Mouse (Mus musculus) bone marrow, adult 2 months (tissue): ENCODE results near the gene A630010A05Rik. TPM values are rescaled to one million over a fixed set of nuclear protein-coding genes. Genes with fewer than 3 reads are reported as not detected.
"Not testable (repeated sequence)": the region's sequence is repeated elsewhere in the genome, so short reads cannot be mapped to it uniquely, and the experiment has no call there.

ENCODE experiments used
- H3K27ac ChIP-seq: fragments of 200-500 bp; 2 replicates; pipeline ENCODE4 v1.5.1; 2012; ENCODE audit warnings: low read depth, mild to moderate bottlenecking, control low read depth, inconsistent platforms, low read length; ENCODE audit not compliant: control insufficient read depth, poor library complexity, insufficient read depth
- H3K4me1 ChIP-seq: fragments of 200-500 bp; 2 replicates; pipeline ENCODE4 v1.6.1; 2011; ENCODE audit warnings: low read length; ENCODE audit not compliant: control insufficient read depth, insufficient read depth
- H3K4me3 ChIP-seq: fragments of 200-500 bp; replicated peaks from 2 replicates; pipeline ENCODE3; 2011; ENCODE audit warnings: mild to moderate bottlenecking, low read depth, low read length, control low read depth; ENCODE audit not compliant: control insufficient read depth
- CTCF ChIP-seq: fragments of 200-500 bp; IDR thresholded peaks from 2 replicates; pipeline ENCODE4 v1.5.1; 2011; ENCODE audit warnings: low read length, control low read depth; ENCODE audit not compliant: control insufficient read depth, insufficient read depth
- POLR2A ChIP-seq: fragments of 200-500 bp; IDR thresholded peaks from 2 replicates; pipeline ENCODE4 v1.6.1; 2011; ENCODE audit warnings: low read depth, mild to moderate bottlenecking, control low read depth, low read length, borderline replicate concordance; ENCODE audit not compliant: control insufficient read depth
- WGBS: fragments of 180-500 bp; shearing (Covaris S2); methylation state at CpG from one replicate; pipeline ENCODE4 v1.1.7; 2018; 5-methylcytosine and 5-hydroxymethylcytosine counted together
- polyA plus RNA-seq: library from polyadenylated mRNA; stranded (reverse); fragments of >200 nt; gene quantifications from 2 replicates; pipeline ENCODE4 v1.2.4, GENCODE M21; 2011; ENCODE audit warnings: low replicate concordance; ENCODE audit not compliant: missing spikeins, insufficient read depth, insufficient read length

The A630010A05Rik gene
- not detected in 2 replicates for polyA plus RNA-seq

- WGBS = 82% methylated on average over 1 of the region's 1 CpGs
- no peak within 1 kb of the TSS for H3K27ac ChIP-seq
- H3K4me1 ChIP-seq = no peaks in the 10 kb centered on the region
- TF ChIP-seq CTCF = no peak
- no peak within 1 kb of the TSS for H3K4me3 ChIP-seq
Observed at GRCm38 (mm10) chr16:14562017-14562416, at the start of gene A630010A05Rik. Gene A630010A05Rik (plus strand): TSS chr16:14562317.

GRCm38 (mm10) chr16:14535766-14536165 is 26.4 kb upstream of the A630010A05Rik start:
- no peak overlapping the region for H3K4me3 ChIP-seq
- no peak overlapping the region for H3K27ac ChIP-seq
- TF ChIP-seq CTCF (no peak), POLR2A (no peak)
- H3K4me1 ChIP-seq = no peaks in the 10 kb centered on the region

GRCm38 (mm10) chr16:14557191-14557590 is 4.9 kb upstream of the A630010A05Rik start:
- not testable (repeated sequence) for H3K4me3 ChIP-seq, H3K27ac ChIP-seq, H3K4me1 ChIP-seq
- 33% methylated on average over 1 of the region's 1 CpGs for WGBS

Other genes with a start within 250 kb of the A630010A05Rik start
- 45.6 and 59.1 TPM in 2 replicates for gene Fopnl, start 244.9 kb upstream of the A630010A05Rik start, polyA plus RNA-seq
- gene Abcc1, start 200.8 kb upstream of the A630010A05Rik start, polyA plus RNA-seq = 3.9 and 9.1 TPM in 2 replicates